Mouse (Mus musculus): Measurements from ENCODE around the gene Nr2c2ap. TPM values are rescaled to one million over a fixed set of nuclear protein-coding genes. Genes with fewer than 3 reads are reported as not detected.
A peak's percentile ranks its signal among the peaks of the same experiment; 100 is the strongest.

The Nr2c2ap gene
- polyA plus RNA-seq, 1 experiment from 2014 or later = 20.7 TPM

DNA sequence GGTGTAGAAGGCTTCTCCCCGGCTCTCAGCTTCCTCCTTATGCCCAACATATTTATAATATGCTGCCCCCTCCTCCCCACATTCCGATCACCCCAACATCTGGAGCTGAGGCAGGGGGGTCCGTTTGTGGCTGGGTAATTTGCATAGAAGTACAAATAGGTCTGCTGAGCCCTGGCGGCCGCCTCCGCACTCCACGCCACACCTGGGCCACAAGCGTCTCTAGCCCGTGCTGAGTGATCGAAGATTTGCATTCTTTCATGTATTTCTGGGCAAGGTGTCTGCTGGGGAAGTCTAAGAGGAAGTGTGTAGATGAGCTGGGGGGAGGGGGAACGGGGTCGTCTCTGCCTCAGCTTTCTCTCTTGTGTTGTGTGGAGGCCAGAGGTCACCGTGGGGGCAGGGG lies 28.9 kb downstream of the Nr2c2ap start:
- peaks cover 4% of the 10 kb centered on the region; the same call in 1 of the 2 replicates for H3K4me1 ChIP-seq (replicated peaks; ENCODE audit: control insufficient read depth, insufficient read depth, low read length)
- no peaks in the 10 kb centered on the region for H3K36me3 ChIP-seq (ENCODE audit: control insufficient read depth, insufficient read depth, low read length)
- no peak overlapping the region for H3K4me2 ChIP-seq (ENCODE audit: low read depth, low read length, severe bottlenecking)
- H3K9ac ChIP-seq (ENCODE audit: low read length) = no peak overlapping the region
- no peaks in the 10 kb centered on the region for H3K9me3 ChIP-seq (ENCODE audit: control insufficient read depth, low read length)
- DNase-seq (ENCODE audit: low spot score) = no peak
- WGBS = 74% methylated on average over 13 of the region's 13 CpGs
- H3K4me3 ChIP-seq (ENCODE audit: low read depth, low read length) = no peak overlapping the region
- H3K27me3 ChIP-seq (ENCODE audit: control insufficient read depth, insufficient read depth, low read length) = no peaks in the 10 kb centered on the region
- no peak overlapping the region for H3K27ac ChIP-seq (ENCODE audit: low read depth, low read length)
- ATAC-seq (replicated peaks; ENCODE audit: low FRiP score) = no peak

DNA sequence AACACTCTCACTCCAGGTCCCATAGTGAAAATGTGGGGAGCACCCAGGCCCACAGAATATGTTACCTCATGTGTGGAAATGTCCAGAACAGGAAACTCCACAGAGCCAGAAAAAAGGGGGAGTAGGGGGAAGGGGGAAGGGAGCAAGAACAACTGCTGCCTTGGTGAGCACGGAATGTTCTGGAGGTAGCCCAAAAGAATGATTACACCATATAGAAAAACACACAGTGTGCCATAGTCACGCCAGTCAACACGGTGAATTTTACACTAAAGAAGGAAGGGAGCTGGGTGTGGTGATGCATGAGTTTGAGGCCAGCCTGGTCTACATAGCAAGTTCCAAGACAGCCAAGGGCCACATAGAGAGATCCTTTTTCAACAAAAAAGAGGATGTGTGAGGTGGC lies 32.2 kb downstream of the Nr2c2ap start:
- Histone ChIP-seq H3K9me3 (ENCODE audit: control insufficient read depth, low read length) (no peaks in the 10 kb centered on the region), H3K4me1 (replicated peaks; ENCODE audit: control insufficient read depth, insufficient read depth, low read length) (peaks cover 4% of the 10 kb centered on the region; the same call in 1 of the 2 replicates), H3K36me3 (ENCODE audit: control insufficient read depth, insufficient read depth, low read length) (no peaks in the 10 kb centered on the region), H3K4me2 (ENCODE audit: low read depth, low read length, severe bottlenecking) (no peak overlapping the region), H3K9ac (ENCODE audit: low read length) (no peak overlapping the region), H3K27ac (ENCODE audit: low read depth, low read length) (no peak overlapping the region), H3K27me3 (ENCODE audit: control insufficient read depth, insufficient read depth, low read length) (peaks cover 9% of the 10 kb centered on the region; the same call in 1 of the 2 replicates), H3K4me3 (ENCODE audit: low read depth, low read length) (no peak overlapping the region)
- no peak for ATAC-seq (replicated peaks; ENCODE audit: low FRiP score)
- WGBS = 89% methylated on average over 3 of the region's 3 CpGs
- no peak for DNase-seq (ENCODE audit: low spot score)

DNA sequence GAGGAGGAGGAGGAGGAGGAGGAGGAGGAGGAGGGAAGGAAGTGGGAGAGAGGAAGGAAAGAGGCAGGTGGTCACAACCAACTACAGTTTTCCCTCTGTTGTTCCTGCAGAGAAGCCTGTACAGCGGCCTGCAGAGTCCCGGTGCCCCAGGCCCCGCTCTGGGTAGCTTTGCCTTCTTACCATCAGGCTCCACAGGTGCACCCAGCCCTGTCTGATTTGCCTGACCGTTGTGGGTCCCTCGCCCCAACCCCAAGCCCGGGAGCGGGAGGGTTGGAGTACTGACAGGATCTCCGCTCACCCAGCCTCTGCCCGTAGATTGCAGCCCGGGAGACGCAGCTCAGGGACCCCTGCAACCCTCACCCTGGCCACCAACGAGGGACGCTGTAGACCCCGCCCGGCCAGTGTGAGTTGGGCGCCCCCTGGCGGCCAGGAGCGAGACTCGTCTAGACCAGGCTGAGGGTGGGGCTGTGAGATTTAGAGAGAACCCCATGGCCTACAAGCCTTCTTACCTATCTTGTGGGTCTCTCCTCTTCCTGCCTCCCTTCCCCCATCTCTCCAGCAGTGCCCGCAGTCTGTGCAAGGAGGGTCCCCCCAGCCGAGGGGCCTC lies 35.5 kb downstream of the Nr2c2ap start:
- H3K4me1 ChIP-seq (replicated peaks; ENCODE audit: control insufficient read depth, insufficient read depth, low read length) = no peaks in the 10 kb centered on the region
- H3K9ac ChIP-seq (ENCODE audit: low read length) = no peak overlapping the region; the same call in 1 of the 2 replicates
- peak; percentile 93 for DNase-seq (ENCODE audit: low spot score)
- H3K9me3 ChIP-seq (ENCODE audit: control insufficient read depth, low read length) = no peaks in the 10 kb centered on the region
- H3K27me3 ChIP-seq (ENCODE audit: control insufficient read depth, insufficient read depth, low read length) = peaks cover 9% of the 10 kb centered on the region; the same call in 1 of the 2 replicates
- H3K4me2 ChIP-seq (ENCODE audit: low read depth, low read length, severe bottlenecking) = peak overlapping the region; percentile 44
- peak; percentile 87 for ATAC-seq (replicated peaks; ENCODE audit: low FRiP score)
- WGBS = 6% methylated on average over 21 of the region's 21 CpGs
- no peak overlapping the region for H3K27ac ChIP-seq (ENCODE audit: low read depth, low read length)
- H3K4me3 ChIP-seq (ENCODE audit: low read depth, low read length) = peak overlapping the region; percentile 19; the same call in 1 of the 2 replicates
- no peaks in the 10 kb centered on the region for H3K36me3 ChIP-seq (ENCODE audit: control insufficient read depth, insufficient read depth, low read length)

DNA sequence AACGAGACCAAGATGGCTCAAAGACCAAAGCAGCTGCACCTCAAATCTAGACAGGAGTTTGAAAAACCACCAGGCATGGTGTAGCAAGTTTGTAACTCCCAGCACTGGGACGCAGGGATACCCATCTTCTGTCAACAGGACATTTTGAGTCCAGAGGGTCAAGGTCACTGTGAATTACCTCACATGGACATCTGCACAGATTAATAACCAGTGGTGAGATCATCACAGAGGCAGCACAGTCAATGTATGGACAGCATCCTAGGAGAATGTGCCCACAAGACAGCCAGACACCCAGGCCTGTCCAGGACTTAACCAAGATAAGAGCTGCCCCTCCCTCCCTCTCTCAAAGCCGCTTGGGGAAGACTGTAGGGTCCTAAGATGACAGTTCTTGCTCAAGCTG lies 39.0 kb downstream of the Nr2c2ap start:
- H3K36me3 ChIP-seq (ENCODE audit: control insufficient read depth, insufficient read depth, low read length) = no peaks in the 10 kb centered on the region; the same call in 1 of the 2 replicates
- H3K4me1 ChIP-seq (replicated peaks; ENCODE audit: control insufficient read depth, insufficient read depth, low read length) = 0 out of 2 replicates have a peak, but pooled peaks cover 5% of the 10 kb centered on the region
- 87% methylated on average over 3 of the region's 3 CpGs for WGBS
- H3K9me3 ChIP-seq (ENCODE audit: control insufficient read depth, low read length) = no peaks in the 10 kb centered on the region
- H3K27ac ChIP-seq (ENCODE audit: low read depth, low read length) = no peak overlapping the region
- H3K9ac ChIP-seq (ENCODE audit: low read length) = no peak overlapping the region
- peaks cover 9% of the 10 kb centered on the region; the same call in 1 of the 2 replicates for H3K27me3 ChIP-seq (ENCODE audit: control insufficient read depth, insufficient read depth, low read length)
- ATAC-seq (replicated peaks; ENCODE audit: low FRiP score) = no peak
- H3K4me3 ChIP-seq (ENCODE audit: low read depth, low read length) = no peak overlapping the region
- no peak for DNase-seq (ENCODE audit: low spot score)
- no peak overlapping the region for H3K4me2 ChIP-seq (ENCODE audit: low read depth, low read length, severe bottlenecking)

DNA sequence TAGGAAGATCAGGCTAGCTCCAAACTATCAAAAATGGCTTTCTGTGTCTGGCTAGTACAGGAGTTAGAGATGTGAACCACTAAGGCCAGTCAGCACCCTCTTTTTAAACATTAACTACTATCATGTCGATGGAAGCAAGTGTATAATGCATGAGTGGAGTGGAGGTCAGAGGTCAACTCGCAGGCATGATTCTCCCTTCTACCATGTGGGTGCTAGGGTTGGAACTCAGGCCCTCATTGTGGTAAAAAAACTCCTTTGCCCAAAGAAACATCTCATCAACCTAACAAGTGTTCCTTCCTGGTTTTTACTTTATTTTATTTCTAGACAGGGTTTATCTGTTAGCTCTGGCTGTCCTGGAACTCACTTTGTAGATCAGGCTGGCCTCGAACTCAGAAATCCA lies 39.6 kb downstream of the Nr2c2ap start:
- Histone ChIP-seq H3K27me3 (ENCODE audit: control insufficient read depth, insufficient read depth, low read length) (peaks cover 4% of the 10 kb centered on the region; the same call in 1 of the 2 replicates), H3K4me3 (ENCODE audit: low read depth, low read length) (no peak overlapping the region), H3K4me2 (ENCODE audit: low read depth, low read length, severe bottlenecking) (no peak overlapping the region), H3K9ac (ENCODE audit: low read length) (no peak overlapping the region), H3K4me1 (replicated peaks; ENCODE audit: control insufficient read depth, insufficient read depth, low read length) (0 out of 2 replicates have a peak, but pooled peaks cover 5% of the 10 kb centered on the region), H3K36me3 (ENCODE audit: control insufficient read depth, insufficient read depth, low read length) (no peaks in the 10 kb centered on the region; the same call in 1 of the 2 replicates), H3K9me3 (ENCODE audit: control insufficient read depth, low read length) (no peaks in the 10 kb centered on the region), H3K27ac (ENCODE audit: low read depth, low read length) (no peak overlapping the region)
- 78% methylated on average over 3 of the region's 3 CpGs for WGBS
- DNase-seq (ENCODE audit: low spot score) (no peak), ATAC-seq (replicated peaks; ENCODE audit: low FRiP score) (no peak)

DNA sequence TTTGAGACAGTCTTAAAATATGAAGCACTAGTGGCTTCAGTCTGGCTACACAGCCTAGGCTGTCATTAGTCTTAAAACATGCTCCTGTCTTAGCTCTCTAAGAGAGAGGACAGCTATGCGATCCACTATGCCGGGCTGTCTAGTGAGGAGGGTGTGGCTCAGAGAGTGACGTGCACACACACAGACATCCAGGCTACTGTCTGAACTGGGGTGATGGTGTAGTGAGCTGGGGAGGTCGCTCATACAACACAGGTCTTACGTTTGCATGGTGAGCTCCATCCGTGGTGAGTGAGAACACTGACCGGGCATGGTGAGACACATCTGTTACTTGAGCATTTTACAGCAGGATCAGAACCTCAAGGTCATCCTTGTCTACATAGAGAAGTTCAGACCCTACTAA lies 40.1 kb downstream of the Nr2c2ap start:
- 90% methylated on average over 7 of the region's 7 CpGs for WGBS
- 0 out of 2 replicates have a peak, but pooled peaks cover 5% of the 10 kb centered on the region for H3K4me1 ChIP-seq (replicated peaks; ENCODE audit: control insufficient read depth, insufficient read depth, low read length)
- H3K4me2 ChIP-seq (ENCODE audit: low read depth, low read length, severe bottlenecking) = no peak overlapping the region
- H3K9ac ChIP-seq (ENCODE audit: low read length) = no peak overlapping the region
- no peaks in the 10 kb centered on the region for H3K9me3 ChIP-seq (ENCODE audit: control insufficient read depth, low read length)
- H3K27me3 ChIP-seq (ENCODE audit: control insufficient read depth, insufficient read depth, low read length) = no peaks in the 10 kb centered on the region; the same call in 1 of the 2 replicates
- no peak overlapping the region for H3K4me3 ChIP-seq (ENCODE audit: low read depth, low read length)
- H3K27ac ChIP-seq (ENCODE audit: low read depth, low read length) = no peak overlapping the region
- no peaks in the 10 kb centered on the region; the same call in 1 of the 2 replicates for H3K36me3 ChIP-seq (ENCODE audit: control insufficient read depth, insufficient read depth, low read length)
- ATAC-seq (replicated peaks; ENCODE audit: low FRiP score) = no peak
- DNase-seq (ENCODE audit: low spot score) = no peak

DNA sequence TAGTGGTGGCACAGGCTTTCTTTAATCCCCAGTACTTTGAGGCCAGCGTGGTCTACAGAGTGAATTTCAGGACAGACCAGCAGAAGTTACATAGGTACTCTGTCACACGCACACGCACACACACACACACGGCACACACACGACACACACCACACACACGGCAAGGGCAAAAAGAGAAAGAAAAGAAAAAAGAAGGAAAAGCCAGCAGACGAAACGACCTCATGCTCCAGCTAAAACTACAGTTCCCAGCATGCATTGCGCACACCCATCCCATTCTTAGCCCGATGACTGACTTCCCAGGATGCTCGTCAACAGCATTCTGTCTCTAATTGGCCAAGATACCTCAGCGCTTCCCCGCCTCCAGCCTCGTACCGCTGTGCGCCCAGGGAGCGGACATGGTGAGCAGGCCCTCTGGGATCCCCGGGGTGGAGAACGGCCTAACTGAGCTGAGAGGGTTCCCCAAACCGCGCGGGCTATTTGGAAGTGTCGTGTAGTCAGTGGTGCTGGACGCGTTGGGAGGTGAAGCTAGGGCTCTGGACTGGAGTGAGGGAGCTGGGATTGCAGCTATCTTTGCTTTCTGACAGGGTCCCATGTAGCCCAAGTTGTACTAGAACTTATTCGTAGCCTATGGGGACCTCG lies 41.0 kb downstream of the Nr2c2ap start, which contains the start of gene Tmem161a:
Gene Tmem161a, plus strand, starts transcription at position 314 of the 639 bp plus-strand sequence.
- peak within 1 kb of the TSS; percentile 68 for H3K9ac ChIP-seq (ENCODE audit: low read length)
- DNase-seq (ENCODE audit: low spot score) (peak; percentile 91), ATAC-seq (replicated peaks; ENCODE audit: low FRiP score) (peak; percentile 93)
- 2% methylated on average over 27 of the region's 27 CpGs for WGBS
- no peaks in the 10 kb centered on the region; the same call in 1 of the 2 replicates for H3K36me3 ChIP-seq (ENCODE audit: control insufficient read depth, insufficient read depth, low read length)
- peak within 1 kb of the TSS; percentile 58 for H3K4me2 ChIP-seq (ENCODE audit: low read depth, low read length, severe bottlenecking)
- H3K27ac ChIP-seq (ENCODE audit: low read depth, low read length) = no peak within 1 kb of the TSS
- no peaks in the 10 kb centered on the region for H3K9me3 ChIP-seq (ENCODE audit: control insufficient read depth, low read length)
- H3K4me1 ChIP-seq (replicated peaks; ENCODE audit: control insufficient read depth, insufficient read depth, low read length) = 0 out of 2 replicates have a peak, but pooled peaks cover 5% of the 10 kb centered on the region
- peak within 1 kb of the TSS; percentile 49 for H3K4me3 ChIP-seq (ENCODE audit: low read depth, low read length)
- H3K27me3 ChIP-seq (ENCODE audit: control insufficient read depth, insufficient read depth, low read length) = no peaks in the 10 kb centered on the region

DNA sequence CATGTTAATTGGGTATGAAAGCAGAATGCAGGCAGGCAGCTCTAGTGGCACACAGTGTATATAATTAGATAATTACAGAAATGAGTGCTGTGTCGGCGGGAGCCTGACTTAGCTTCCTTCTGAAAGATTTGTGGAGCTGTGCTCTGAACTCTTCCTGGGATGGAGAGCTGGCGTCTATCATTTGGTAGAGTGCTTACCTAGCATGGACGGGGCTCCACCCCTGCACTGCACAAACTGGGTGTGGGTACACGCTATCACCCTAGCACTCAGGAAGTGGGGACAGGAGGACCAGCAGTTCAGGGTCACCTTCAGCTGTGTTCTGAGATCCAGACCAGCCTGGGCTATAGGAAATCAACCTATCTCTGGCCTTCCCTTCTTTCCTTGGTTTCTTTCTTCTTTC lies 42.2 kb downstream of the Nr2c2ap start:
- DNase-seq (ENCODE audit: low spot score) (no peak), ATAC-seq (replicated peaks; ENCODE audit: low FRiP score) (no peak)
- no peak overlapping the region for H3K4me3 ChIP-seq (ENCODE audit: low read depth, low read length)
- no peak overlapping the region for H3K27ac ChIP-seq (ENCODE audit: low read depth, low read length)
- no peak overlapping the region; the same call in 1 of the 2 replicates for H3K4me2 ChIP-seq (ENCODE audit: low read depth, low read length, severe bottlenecking)
- H3K27me3 ChIP-seq (ENCODE audit: control insufficient read depth, insufficient read depth, low read length) = no peaks in the 10 kb centered on the region
- no peaks in the 10 kb centered on the region for H3K9me3 ChIP-seq (ENCODE audit: control insufficient read depth, low read length)
- H3K4me1 ChIP-seq (replicated peaks; ENCODE audit: control insufficient read depth, insufficient read depth, low read length) = 0 out of 2 replicates have a peak, but pooled peaks cover 5% of the 10 kb centered on the region
- WGBS = 89% methylated on average over 5 of the region's 5 CpGs
- no peaks in the 10 kb centered on the region; the same call in 1 of the 2 replicates for H3K36me3 ChIP-seq (ENCODE audit: control insufficient read depth, insufficient read depth, low read length)
- H3K9ac ChIP-seq (ENCODE audit: low read length) = no peak overlapping the region
